Mouse (Mus musculus) heart, embryonic 15.5 days (tissue): ENCODE measurements around the gene Plxdc1. TPM values are rescaled to one million over a fixed set of nuclear protein-coding genes. Genes with fewer than 3 reads are reported as not detected.
"Not testable (repeated sequence)": the region's sequence is repeated elsewhere in the genome, so short reads cannot be mapped to it uniquely, and the experiment has no call there.

ENCODE experiments used
- ATAC-seq: fragments of 200-750 bp; cut with Nextera tagmentation; replicated peaks from 2 replicates; pipeline ENCODE4 v1.8.0; 2017; ENCODE audit warnings: low read depth, moderate TSS enrichment; ENCODE audit not compliant: insufficient number of reproducible peaks, insufficient read depth, low FRiP score
- H3K27ac ChIP-seq: fragments of 300-500 bp; sonication (generic); 2 replicates; pipeline ENCODE4 v1.5.1; 2015; ENCODE audit warnings: mild to moderate bottlenecking, inconsistent platforms
- H3K27me3 ChIP-seq: fragments of 300-500 bp; sonication (generic); 2 replicates; pipeline ENCODE4 v1.6.1; 2015; ENCODE audit warnings: inconsistent platforms
- H3K36me3 ChIP-seq: fragments of 300-500 bp; sonication (generic); 2 replicates; pipeline ENCODE4 v1.6.1; 2015; ENCODE audit warnings: mild to moderate bottlenecking, inconsistent platforms
- H3K4me1 ChIP-seq: fragments of 300-500 bp; sonication (generic); replicated peaks from 2 replicates; pipeline ENCODE4 v1.6.1; 2015; ENCODE audit warnings: inconsistent platforms
- H3K4me2 ChIP-seq: fragments of 300-500 bp; sonication (generic); 2 replicates; pipeline ENCODE4 v1.6.1; 2015; ENCODE audit warnings: inconsistent platforms, mild to moderate bottlenecking, moderate library complexity
- H3K4me3 ChIP-seq: fragments of 300-500 bp; sonication (generic); 2 replicates; pipeline ENCODE4 v1.5.1; 2015; ENCODE audit warnings: mild to moderate bottlenecking, inconsistent platforms
- H3K9ac ChIP-seq: fragments of 300-500 bp; sonication (generic); 2 replicates; pipeline ENCODE4 v1.6.1; 2015; ENCODE audit warnings: mild to moderate bottlenecking, inconsistent platforms
- H3K9me3 ChIP-seq: fragments of 300-500 bp; sonication (generic); replicated peaks from 2 replicates; pipeline ENCODE4 v1.6.1; 2016; ENCODE audit warnings: inconsistent platforms
- WGBS: fragments of 180-500 bp; shearing (Covaris S2); methylation state at CpG from one replicate; pipeline ENCODE4 v1.1.7; 2015; ENCODE audit warnings: mixed read lengths; 5-methylcytosine and 5-hydroxymethylcytosine counted together
- polyA plus RNA-seq: library from polyadenylated mRNA; unstranded; fragments of >200 nt; fragmentation: Nextera tagmentation; extraction: Ambion mirVana; gene quantifications from 2 replicates; pipeline ENCODE4 v1.2.1, GENCODE M21; 2015

Plxdc1 gene
- polyA plus RNA-seq, 1 experiment from 2014 or later: 0.88 TPM

GRCm38 (mm10) chr11:97954469-97955141 is 31.6 kb downstream of the Plxdc1 start:
- peaks cover 14% of the 10 kb centered on the region for H3K4me1 ChIP-seq
- peaks cover 2% of the 10 kb centered on the region; the same call in 1 of the 2 replicates for H3K27me3 ChIP-seq
- ATAC-seq: no peak
- no peaks in the 10 kb centered on the region for H3K9me3 ChIP-seq
- 34% methylated on average over 14 of the region's 14 CpGs for WGBS
- H3K27ac ChIP-seq: no peak overlapping the region
- no peaks in the 10 kb centered on the region for H3K36me3 ChIP-seq
- H3K4me3 ChIP-seq: no peak overlapping the region
- H3K4me2 ChIP-seq: peak overlapping the region; percentile 23; the same call in 1 of the 2 replicates
- no peak overlapping the region for H3K9ac ChIP-seq

GRCm38 (mm10) chr11:97953939-97954275 is 32.3 kb downstream of the Plxdc1 start:
- H3K4me2 ChIP-seq: no peak overlapping the region
- H3K9me3 ChIP-seq: no peaks in the 10 kb centered on the region
- no peaks in the 10 kb centered on the region for H3K36me3 ChIP-seq
- no peak overlapping the region for H3K27ac ChIP-seq
- H3K4me3 ChIP-seq: no peak overlapping the region
- no peak for ATAC-seq
- H3K4me1 ChIP-seq: peaks cover 14% of the 10 kb centered on the region
- H3K9ac ChIP-seq: no peak overlapping the region
- WGBS: 79% methylated on average over 6 of the region's 6 CpGs
- H3K27me3 ChIP-seq: peaks cover 2% of the 10 kb centered on the region; the same call in 1 of the 2 replicates

- no peak for ATAC-seq
- 81% methylated on average over 16 of the region's 16 CpGs for WGBS
- peaks cover 2% of the 10 kb centered on the region; the same call in 1 of the 2 replicates for H3K27me3 ChIP-seq
Observed at GRCm38 (mm10) chr11:97953179-97953938, 32.9 kb downstream of the Plxdc1 start.

GRCm38 (mm10) chr11:97952367-97953006 is 33.8 kb downstream of the Plxdc1 start:
- H3K9me3 ChIP-seq: no peaks in the 10 kb centered on the region

More at GRCm38 (mm10) chr11:97953179-97953938, 32.9 kb downstream of the Plxdc1 start:
- no peaks in the 10 kb centered on the region for H3K36me3 ChIP-seq
- no peak overlapping the region for H3K27ac ChIP-seq
- no peak overlapping the region for H3K4me3 ChIP-seq
- no peak overlapping the region for H3K4me2 ChIP-seq
- no peaks in the 10 kb centered on the region for H3K9me3 ChIP-seq
- H3K9ac ChIP-seq: no peak overlapping the region
- H3K4me1 ChIP-seq: peaks cover 14% of the 10 kb centered on the region

GRCm38 (mm10) chr11:97949703-97950475 is 36.4 kb downstream of the Plxdc1 start:
- no peak overlapping the region for H3K4me3 ChIP-seq
- H3K9ac ChIP-seq: no peak overlapping the region
- no peak for ATAC-seq
- H3K4me1 ChIP-seq: peaks cover 8% of the 10 kb centered on the region
- H3K9me3 ChIP-seq: no peaks in the 10 kb centered on the region
- no peaks in the 10 kb centered on the region for H3K36me3 ChIP-seq
- no peak overlapping the region for H3K4me2 ChIP-seq
- H3K27ac ChIP-seq: no peak overlapping the region
- 58% methylated on average over 20 of the region's 20 CpGs for WGBS
- H3K27me3 ChIP-seq: peaks cover 2% of the 10 kb centered on the region; the same call in 1 of the 2 replicates

More at GRCm38 (mm10) chr11:97952367-97953006, 33.8 kb downstream of the Plxdc1 start:
- WGBS: 83% methylated on average over 1 of the region's 1 CpGs
- Histone ChIP-seq H3K4me3 (no peak overlapping the region), H3K27me3 (peaks cover 2% of the 10 kb centered on the region; the same call in 1 of the 2 replicates), H3K36me3 (no peaks in the 10 kb centered on the region), H3K9ac (no peak overlapping the region), H3K4me1 (peaks cover 14% of the 10 kb centered on the region), H3K27ac (no peak overlapping the region), H3K4me2 (no peak overlapping the region)
- ATAC-seq: no peak

- H3K9ac ChIP-seq: no peak overlapping the region
- no peak overlapping the region for H3K27ac ChIP-seq
- ATAC-seq: no peak
- no peaks in the 10 kb centered on the region for H3K4me1 ChIP-seq
- H3K27me3 ChIP-seq: no peaks in the 10 kb centered on the region
- WGBS: 15% methylated on average over 7 of the region's 7 CpGs
- H3K4me2 ChIP-seq: no peak overlapping the region
- no peaks in the 10 kb centered on the region for H3K9me3 ChIP-seq
- H3K36me3 ChIP-seq: no peaks in the 10 kb centered on the region
- no peak overlapping the region for H3K4me3 ChIP-seq
Observed at GRCm38 (mm10) chr11:97947426-97947825, 38.8 kb downstream of the Plxdc1 start.

GRCm38 (mm10) chr11:97945738-97946289 is 40.4 kb downstream of the Plxdc1 start:
- H3K36me3 ChIP-seq, H3K27ac ChIP-seq: not testable (repeated sequence)

GRCm38 (mm10) chr11:97945031-97945430 is 41.2 kb downstream of the Plxdc1 start:
- ATAC-seq: no peak
- no peak overlapping the region for H3K4me2 ChIP-seq
- H3K9me3 ChIP-seq: no peaks in the 10 kb centered on the region
- no peak overlapping the region for H3K4me3 ChIP-seq
- no peaks in the 10 kb centered on the region for H3K4me1 ChIP-seq
- H3K36me3 ChIP-seq: no peaks in the 10 kb centered on the region
- no peak overlapping the region for H3K27ac ChIP-seq
- 82% methylated on average over 10 of the region's 10 CpGs for WGBS
- no peak overlapping the region for H3K9ac ChIP-seq
- H3K27me3 ChIP-seq: no peaks in the 10 kb centered on the region

More at GRCm38 (mm10) chr11:97945738-97946289, 40.4 kb downstream of the Plxdc1 start:
- not testable (repeated sequence) for H3K27me3 ChIP-seq, H3K4me2 ChIP-seq, H3K4me3 ChIP-seq, H3K4me1 ChIP-seq, H3K9ac ChIP-seq, H3K9me3 ChIP-seq, ATAC-seq
- 79% methylated on average over 7 of the region's 7 CpGs for WGBS

GRCm38 (mm10) chr11:97943256-97943655 is 43.0 kb downstream of the Plxdc1 start:
- Histone ChIP-seq H3K9ac (no peak overlapping the region), H3K9me3 (no peaks in the 10 kb centered on the region), H3K27ac (no peak overlapping the region), H3K4me3 (no peak overlapping the region), H3K4me2 (no peak overlapping the region), H3K36me3 (no peaks in the 10 kb centered on the region), H3K27me3 (no peaks in the 10 kb centered on the region), H3K4me1 (no peaks in the 10 kb centered on the region)
- ATAC-seq: no peak
- 74% methylated on average over 5 of the region's 5 CpGs for WGBS

GRCm38 (mm10) chr11:97942420-97943111 is 43.7 kb downstream of the Plxdc1 start:
- Histone ChIP-seq H3K4me2 (no peak overlapping the region), H3K9ac (no peak overlapping the region), H3K27me3 (no peaks in the 10 kb centered on the region), H3K4me3 (no peak overlapping the region), H3K27ac (no peak overlapping the region), H3K4me1 (no peaks in the 10 kb centered on the region), H3K9me3 (no peaks in the 10 kb centered on the region), H3K36me3 (no peaks in the 10 kb centered on the region)
- ATAC-seq: no peak
- 65% methylated on average over 15 of the region's 15 CpGs for WGBS
